ENCODE assay signal across 13 mouse cellular contexts in the genomic region with DNA sequence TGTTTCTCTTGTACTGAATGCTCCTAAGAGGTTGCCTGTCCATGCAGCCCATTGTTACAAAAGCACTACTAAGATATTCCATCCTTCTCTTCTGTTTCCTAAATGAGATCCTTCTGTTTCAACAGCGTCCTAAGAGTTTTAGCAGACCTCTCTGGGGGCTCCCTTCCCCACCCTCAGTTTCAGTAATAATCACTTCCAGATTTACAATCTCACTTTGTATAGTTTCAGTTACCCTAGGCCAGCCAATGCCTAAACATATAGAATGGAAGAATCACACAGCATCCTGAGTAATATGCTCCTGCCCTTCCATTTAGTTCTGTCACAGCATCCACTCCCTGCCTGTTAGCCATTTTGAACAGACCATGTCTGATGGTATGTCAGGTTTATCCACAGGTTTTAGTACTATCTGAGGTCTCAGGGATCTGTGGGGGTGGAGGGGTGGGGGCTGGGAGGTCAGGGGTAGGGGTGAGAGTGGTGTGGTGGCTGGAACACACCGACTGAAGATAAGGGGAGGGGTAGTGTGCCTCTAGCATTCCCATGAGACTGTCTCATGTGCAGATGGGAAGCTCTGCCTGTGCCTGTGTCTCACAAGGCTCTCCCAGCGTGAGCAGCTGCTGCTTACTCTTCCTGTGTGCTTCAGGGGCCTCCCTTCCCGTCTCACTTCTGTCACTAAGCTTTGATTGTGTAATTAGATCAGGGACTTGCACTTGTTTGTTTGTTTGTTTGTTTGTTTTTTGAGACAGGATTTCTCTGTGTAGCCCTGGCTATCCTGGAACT. TPM values are rescaled to one million over a fixed set of nuclear protein-coding genes. Genes with fewer than 3 reads are reported as not detected.
DNase-seq lines count a peak whose midpoint lies in the region; ATAC-seq and TF ChIP-seq lines count a peak whose summit lies in the region.
"Had no signal": no experiment of that assay in that cellular context is flagged by ENCODE, and none has a peak within 500 bp of the region (broad histone marks: within the 10 kb centered on the region; RNA-seq: fewer than 3 reads in every experiment).

No protein-coding gene starts in this region.

- no peak for TF ChIP-seq POLR2A in brain, embryonic 14.5 days (IDR thresholded peaks at IDR 0.05; ENCODE audit: borderline replicate concordance, extremely low read depth, insufficient read depth, insufficient read length, poor library complexity, severe bottlenecking)

- no peak for TF ChIP-seq CTCF in brain, embryonic 14.5 days (IDR thresholded peaks at IDR 0.05; ENCODE audit: borderline replicate concordance, extremely low read depth, insufficient read depth, insufficient read length)

- no peaks in the 10 kb centered on the region for H3K36me3 ChIP-seq in megakaryocyte, embryonic 14.5 days (replicated peaks; ENCODE audit: low read length)
- no peaks in the 10 kb centered on the region for H3K36me3 ChIP-seq in limb, embryonic 11.5 days (ENCODE audit: control insufficient read depth, insufficient read depth, low read length)
- H3K36me3 ChIP-seq: heart, embryonic 15.5 days; kidney, embryonic 15.5 days; neural tube, embryonic 13.5 days had no signal

- DNase-seq in brain, embryonic 14.5 days (ENCODE audit: low read depth), result peak; percentile 33
- DNase-seq in embryo, embryonic 9.5 days (ENCODE audit: extremely low spot score), result peak; percentile 10
- DNase-seq in limb, embryonic 11.5 days (ENCODE audit: low spot score), result no peak
- DNase-seq in cerebellum, adult 8-10 months, result no peak
- DNase-seq in spleen, adult 18-20 months, result no peak

- no peak overlapping the region; the same call in 1 of the 2 replicates for H3K27ac ChIP-seq in limb, embryonic 11.5 days (replicated peaks; ENCODE audit: low read depth, low read length)
- H3K27ac ChIP-seq: heart, embryonic 15.5 days; kidney, embryonic 15.5 days; layer of hippocampus, adult 2 months; neural tube, embryonic 13.5 days had no signal

- 13% methylated on average over 4 of the region's 4 CpGs for WGBS in limb, embryonic 11.5 days

- H3K27me3 ChIP-seq in megakaryocyte, embryonic 14.5 days (replicated peaks), result peaks cover 22% of the 10 kb centered on the region
- H3K27me3 ChIP-seq in limb, embryonic 11.5 days (ENCODE audit: control insufficient read depth, insufficient read depth, low read length), result peaks cover 8% of the 10 kb centered on the region; the same call in 1 of the 2 replicates

- H3K4me1 ChIP-seq in megakaryocyte, embryonic 14.5 days, result peaks cover 38% of the 10 kb centered on the region
- H3K4me1 ChIP-seq in limb, embryonic 11.5 days (ENCODE audit: control insufficient read depth, insufficient read depth, low read length), result 0 out of 2 replicates have a peak, but pooled peaks cover 3% of the 10 kb centered on the region

- no peak overlapping the region for H3K9ac ChIP-seq in limb, embryonic 11.5 days (ENCODE audit: low read length)
- H3K9ac ChIP-seq: heart, embryonic 15.5 days; kidney, embryonic 15.5 days; neural tube, embryonic 13.5 days had no signal

- H3K4me3 ChIP-seq in megakaryocyte, embryonic 14.5 days (replicated peaks), result peak overlapping the region; percentile 65
- no peak overlapping the region for H3K4me3 ChIP-seq in limb, embryonic 11.5 days (ENCODE audit: low read depth, low read length)
- H3K4me3 ChIP-seq: heart, embryonic 15.5 days; kidney, embryonic 15.5 days; layer of hippocampus, adult 2 months; neural tube, embryonic 13.5 days had no signal

- no peak overlapping the region for H3K4me2 ChIP-seq in limb, embryonic 11.5 days (ENCODE audit: low read depth, severe bottlenecking)
- H3K4me2 ChIP-seq: heart, embryonic 15.5 days; kidney, embryonic 15.5 days; liver, embryonic 11.5 days; neural tube, embryonic 13.5 days had no signal

- no peak for ATAC-seq in megakaryocyte, adult 5-6 weeks (ENCODE audit: poor library complexity, severe bottlenecking)
- ATAC-seq in limb, embryonic 11.5 days (ENCODE audit: insufficient number of reproducible peaks, low FRiP score, low TSS enrichment, low read depth), result peak; percentile 13; the same call in 1 of the 2 replicates
- ATAC-seq: forebrain, embryonic 14.5 days had no signal

- no peaks in the 10 kb centered on the region for H3K9me3 ChIP-seq in megakaryocyte, embryonic 14.5 days
- H3K9me3 ChIP-seq in limb, embryonic 11.5 days (ENCODE audit: control insufficient read depth, low read length), result no peaks in the 10 kb centered on the region
- H3K9me3 ChIP-seq: heart, embryonic 15.5 days; kidney, embryonic 15.5 days; neural tube, embryonic 13.5 days had no signal

RNA-seq across cellular contexts. Expression of a gene that starts 2.9 kb away (rescaled TPM):
- polyA plus RNA-seq in megakaryocyte, embryonic 14.5 days (2012; ENCODE audit: insufficient read depth, low replicate concordance), result 0.35 TPM in 1 of 2 replicates, not detected in the other
- 0.09 TPM in 1 of 2 replicates, not detected in the other for total RNA-seq in megakaryocyte, adult 5-6 weeks (2015)
- 0.15 and 0.16 TPM in 2 replicates for total RNA-seq in megakaryocyte, adult 5-6 weeks (2017)
- polyA plus RNA-seq in brain, embryonic 14.5 days (2012; rRNA removed), result 0.20 and 0.55 TPM in 2 replicates
- polyA plus RNA-seq in limb, embryonic 11.5 days (2014; fragmentation: Nextera tagmentation; extraction: Ambion mirVana), result 0.68 and 0.96 TPM in 2 replicates

RNA-seq across cellular contexts. Expression of a gene that starts 20.8 kb away (rescaled TPM):
- polyA plus RNA-seq in megakaryocyte, embryonic 14.5 days (2012; ENCODE audit: insufficient read depth, low replicate concordance), result not detected in 2 replicates
- 2.2 and 7.2 TPM in 2 replicates for total RNA-seq in megakaryocyte, adult 5-6 weeks (2015)
- total RNA-seq in megakaryocyte, adult 5-6 weeks (2017), result 6.5 and 8.5 TPM in 2 replicates
- 3.4 and 4.1 TPM in 2 replicates for polyA plus RNA-seq in brain, embryonic 14.5 days (2012; rRNA removed)
- polyA plus RNA-seq in limb, embryonic 11.5 days (2014; fragmentation: Nextera tagmentation; extraction: Ambion mirVana), result 5.2 and 5.8 TPM in 2 replicates

RNA-seq across cellular contexts. Expression of a gene that starts 30.3 kb away (rescaled TPM):
- 0.15 TPM in 1 of 2 replicates, not detected in the other for polyA plus RNA-seq in megakaryocyte, embryonic 14.5 days (2012; ENCODE audit: insufficient read depth, low replicate concordance)
- 25.6 and 26.5 TPM in 2 replicates for total RNA-seq in megakaryocyte, adult 5-6 weeks (2015)
- 6.8 and 9.7 TPM in 2 replicates for total RNA-seq in megakaryocyte, adult 5-6 weeks (2017)
- polyA plus RNA-seq in brain, embryonic 14.5 days (2012; rRNA removed), result 20.4 and 21.9 TPM in 2 replicates
- polyA plus RNA-seq in limb, embryonic 11.5 days (2014; fragmentation: Nextera tagmentation; extraction: Ambion mirVana), result 19.2 and 19.7 TPM in 2 replicates

Comparison
In these comparisons a context has a peak if more than half of its experiments do, and no peak if none do; other contexts are left out.
1. DNase-seq: peak in brain, embryonic 14.5 days (single experiment) and embryo, embryonic 9.5 days (single experiment); none in limb, embryonic 11.5 days (single experiment), cerebellum, adult 8-10 months (single experiment) and spleen, adult 18-20 months (0 of 2).
2. RNA of a gene that starts 30.3 kb away (polyA plus RNA-seq): 20.4 to 21.9 TPM in brain, embryonic 14.5 days and 19.2 to 19.7 TPM in limb, embryonic 11.5 days; 0.15 TPM in megakaryocyte, embryonic 14.5 days; every median in the first group is over 10 times any median in the second.